Mouse (Mus musculus) frontal cortex, postnatal 36 days (tissue): ENCODE data around the gene Hoxd8.

ENCODE experiments used
- DNase-seq, 2 experiments: peaks; one replicate each; pipeline ENCODE4 v3.0.0; 2022; ENCODE audit warnings: low spot score in 2 of 2

The Hoxd8 gene

GRCm38 (mm10) chr2:74669650-74670235, 34.7 kb upstream of the Hoxd8 start:
- no peak for DNase-seq

- DNase-seq, result no peak
Measured at GRCm38 (mm10) chr2:74670632-74671188, 33.7 kb upstream of the Hoxd8 start.

- no peak for DNase-seq
Measured at GRCm38 (mm10) chr2:74671847-74672246, 32.6 kb upstream of the Hoxd8 start.

GRCm38 (mm10) chr2:74672481-74673362, 31.7 kb upstream of the Hoxd8 start:
- DNase-seq, result no peak

GRCm38 (mm10) chr2:74673835-74674425, 30.5 kb upstream of the Hoxd8 start:
- DNase-seq, result no peak

- no peak for DNase-seq
Measured at GRCm38 (mm10) chr2:74674881-74675665, 29.3 kb upstream of the Hoxd8 start, which contains the start of gene Hoxd12. Hoxd12 (plus strand) TSS chr2:74675013.

- no peak for DNase-seq
Measured at GRCm38 (mm10) chr2:74675666-74676282, 28.6 kb upstream of the Hoxd8 start.

- DNase-seq, result no peak
Measured at GRCm38 (mm10) chr2:74676376-74677052, 27.9 kb upstream of the Hoxd8 start.

- DNase-seq, result no peak
Measured at GRCm38 (mm10) chr2:74677106-74677505, 27.3 kb upstream of the Hoxd8 start.

- DNase-seq, result no peak
Measured at GRCm38 (mm10) chr2:74678891-74679595, 25.4 kb upstream of the Hoxd8 start, which contains the start of gene Hoxd11. Hoxd11 (plus strand) TSS chr2:74679557.

- no peak for DNase-seq
Measured at GRCm38 (mm10) chr2:74679596-74679971, 24.8 kb upstream of the Hoxd8 start.

GRCm38 (mm10) chr2:74679980-74680379, 24.4 kb upstream of the Hoxd8 start:
- DNase-seq, result no peak

GRCm38 (mm10) chr2:74680561-74681398, 23.6 kb upstream of the Hoxd8 start:
- DNase-seq, result no peak

GRCm38 (mm10) chr2:74681594-74682531, 22.6 kb upstream of the Hoxd8 start:
- DNase-seq, result no peak

GRCm38 (mm10) chr2:74682796-74683195, 21.6 kb upstream of the Hoxd8 start:
- no peak for DNase-seq

- no peak for DNase-seq
Measured at GRCm38 (mm10) chr2:74683471-74683951, 20.9 kb upstream of the Hoxd8 start.

GRCm38 (mm10) chr2:74684106-74684505, 20.3 kb upstream of the Hoxd8 start:
- no peak for DNase-seq
